Mouse (Mus musculus) lung, postnatal 0 days (tissue): ENCODE measurements at regions not wholly inside any gene's neighbourhood (a gene's known extent, or its start where the extent isn't known, plus 50 kb on each side); places are given as distances from the start of the nearest gene placed in this dataset.

Experiments
- CTCF ChIP-seq: IDR thresholded peaks from 2 replicates; pipeline ENCODE4 v1.5.1; 2016; ENCODE audit warnings: antibody characterized with exemption, mild to moderate bottlenecking
- EP300 ChIP-seq: IDR thresholded peaks from 2 replicates; pipeline ENCODE4 v1.6.1; 2016; ENCODE audit warnings: antibody characterized with exemption, mild to moderate bottlenecking, control low read depth

GRCm38 (mm10) chr6:148562206-148562708 lies 118.1 kb upstream of the Tmtc1 start:
- TF ChIP-seq CTCF (no peak), EP300 (no peak)
